Mouse (Mus musculus): ENCODE data around the gene Psme2.

GRCm38 (mm10) chr14:55603271-55603632, 12.3 kb upstream of the Psme2 start, which contains the start of gene Irf9:
- TF ChIP-seq CTCF (conservative IDR thresholded peaks at IDR 0.05; ENCODE audit: low read length) (no peak), NANOG (IDR thresholded peaks at IDR 0.05; ENCODE audit: borderline replicate concordance, low read length) (no peak), POU5F1 (IDR thresholded peaks at IDR 0.05; ENCODE audit: borderline replicate concordance, low read length) (no peak)
